Mouse (Mus musculus) testis, adult 2 months (tissue): ENCODE data around the gene Gm43720.
"Not testable (repeated sequence)": the region's sequence is repeated elsewhere in the genome, so short reads cannot be mapped to it uniquely, and the experiment has no call there.

ENCODE experiments used
- CTCF ChIP-seq: fragments of 200-500 bp; IDR thresholded peaks from 2 replicates; pipeline ENCODE4 v1.5.1; 2012; ENCODE audit warnings: low read depth, mild to moderate bottlenecking, inconsistent platforms, low read length, moderate library complexity; ENCODE audit not compliant: control insufficient read depth, insufficient read depth, insufficient replicate concordance
- POLR2A ChIP-seq: fragments of 200-500 bp; IDR thresholded peaks from 2 replicates; pipeline ENCODE4 v1.6.1; 2012; ENCODE audit warnings: low read depth, mild to moderate bottlenecking, inconsistent platforms, low read length, moderate library complexity; ENCODE audit not compliant: control insufficient read depth

DNA sequence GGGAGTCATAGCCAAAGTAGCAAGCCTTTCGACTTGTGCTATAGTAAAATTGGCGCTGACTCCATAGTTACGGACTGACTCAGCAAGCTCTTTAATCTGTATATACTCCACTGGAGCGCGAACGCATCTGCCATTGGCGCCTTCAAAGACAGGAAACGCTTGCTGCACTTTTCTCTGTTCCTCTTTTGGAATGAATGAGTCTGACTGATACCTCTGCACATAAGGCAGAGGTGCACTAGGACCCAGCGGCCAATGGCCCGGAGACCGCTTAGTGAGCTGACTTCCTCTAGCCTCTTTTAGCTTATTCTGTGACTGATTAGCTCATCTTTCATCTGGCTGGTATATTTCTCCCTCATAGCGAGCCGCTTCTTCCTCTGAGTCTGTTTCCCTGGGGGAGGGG is 63.1 kb downstream of the Gm43720 start:
- not testable (repeated sequence) for TF ChIP-seq CTCF, POLR2A
